Mouse (Mus musculus): ENCODE measurements around the gene Pakap. TPM values are rescaled to one million over a fixed set of nuclear protein-coding genes. Genes with fewer than 3 reads are reported as not detected.
A peak's percentile ranks its signal among the peaks of the same experiment; 100 is the strongest.

Pakap gene
- total and polyA plus RNA-seq, 2 experiments, result 0.06 to 0.18 TPM

GRCm38 (mm10) chr4:57920522-57920921 is 352.5 kb downstream of the Pakap start:
- TF ChIP-seq POLR2A (IDR thresholded peaks at IDR 0.05; ENCODE audit: extremely low read depth, insufficient read depth, low read length) (no peak), CTCF (IDR thresholded peaks at IDR 0.05; ENCODE audit: low read depth, low read length) (no peak)
- H3K27ac ChIP-seq (replicated peaks; ENCODE audit: insufficient read depth, low read depth, low read length), result no peak overlapping the region
- DNase-seq (ENCODE audit: extremely low read depth, low read depth, low spot score), result no peak
- no peak overlapping the region for H3K4me3 ChIP-seq (ENCODE audit: insufficient read depth, low read depth, low read length)
- peaks cover 9% of the 10 kb centered on the region for H3K4me1 ChIP-seq (ENCODE audit: control insufficient read depth, insufficient read depth, low read length)
- WGBS, result 95% methylated on average over 1 of the region's 1 CpGs
- H3K9ac ChIP-seq (ENCODE audit: low read depth, low read length), result no peak overlapping the region
- H3K36me3 ChIP-seq (ENCODE audit: control insufficient read depth, insufficient read depth, low read length), result no peaks in the 10 kb centered on the region
- H3K79me2 ChIP-seq (ENCODE audit: control insufficient read depth, insufficient read depth, low read length), result no peaks in the 10 kb centered on the region
- H3K27me3 ChIP-seq (ENCODE audit: control insufficient read depth, insufficient read depth, low read length), result no peaks in the 10 kb centered on the region

GRCm38 (mm10) chr4:57922171-57922570 is 354.2 kb downstream of the Pakap start:
- WGBS, result 75% methylated on average over 5 of the region's 5 CpGs
- DNase-seq (ENCODE audit: extremely low read depth, low read depth, low spot score), result no peak

GRCm38 (mm10) chr4:57924556-57925071 is 356.6 kb downstream of the Pakap start:
- TF ChIP-seq CTCF (IDR thresholded peaks at IDR 0.05; ENCODE audit: low read depth, low read length), result no peak
- TF ChIP-seq POLR2A (IDR thresholded peaks at IDR 0.05; ENCODE audit: extremely low read depth, insufficient read depth, low read length), result no peak
- Histone ChIP-seq H3K36me3 (ENCODE audit: control insufficient read depth, insufficient read depth, low read length) (no peaks in the 10 kb centered on the region), H3K27me3 (ENCODE audit: control insufficient read depth, insufficient read depth, low read length) (no peaks in the 10 kb centered on the region), H3K4me1 (ENCODE audit: control insufficient read depth, insufficient read depth, low read length) (peaks cover 2% of the 10 kb centered on the region; the same call in 1 of the 2 replicates), H3K27ac (replicated peaks; ENCODE audit: insufficient read depth, low read depth, low read length) (no peak overlapping the region), H3K4me3 (ENCODE audit: insufficient read depth, low read depth, low read length) (no peak overlapping the region), H3K9ac (ENCODE audit: low read depth, low read length) (no peak overlapping the region), H3K79me2 (ENCODE audit: control insufficient read depth, insufficient read depth, low read length) (no peaks in the 10 kb centered on the region)
- DNase-seq (ENCODE audit: extremely low read depth, low read depth, low spot score), result no peak
- WGBS, result 88% methylated on average over 6 of the region's 6 CpGs

More at GRCm38 (mm10) chr4:57922171-57922570, 354.2 kb downstream of the Pakap start:
- TF ChIP-seq POLR2A (IDR thresholded peaks at IDR 0.05; ENCODE audit: extremely low read depth, insufficient read depth, low read length) (no peak), CTCF (IDR thresholded peaks at IDR 0.05; ENCODE audit: low read depth, low read length) (no peak)
- Histone ChIP-seq H3K4me1 (ENCODE audit: control insufficient read depth, insufficient read depth, low read length) (peaks cover 8% of the 10 kb centered on the region), H3K36me3 (ENCODE audit: control insufficient read depth, insufficient read depth, low read length) (no peaks in the 10 kb centered on the region), H3K79me2 (ENCODE audit: control insufficient read depth, insufficient read depth, low read length) (no peaks in the 10 kb centered on the region), H3K4me3 (ENCODE audit: insufficient read depth, low read depth, low read length) (no peak overlapping the region), H3K9ac (ENCODE audit: low read depth, low read length) (no peak overlapping the region), H3K27ac (replicated peaks; ENCODE audit: insufficient read depth, low read depth, low read length) (no peak overlapping the region), H3K27me3 (ENCODE audit: control insufficient read depth, insufficient read depth, low read length) (no peaks in the 10 kb centered on the region)

GRCm38 (mm10) chr4:57927464-57928205 is 359.7 kb downstream of the Pakap start:
- TF ChIP-seq POLR2A (IDR thresholded peaks at IDR 0.05; ENCODE audit: extremely low read depth, insufficient read depth, low read length), result no peak
- TF ChIP-seq CTCF (IDR thresholded peaks at IDR 0.05; ENCODE audit: low read depth, low read length), result peak; percentile 32; the same call in 1 of the 2 replicates
- H3K27me3 ChIP-seq (ENCODE audit: control insufficient read depth, insufficient read depth, low read length), result no peaks in the 10 kb centered on the region
- H3K27ac ChIP-seq (replicated peaks; ENCODE audit: insufficient read depth, low read depth, low read length), result no peak overlapping the region
- no peaks in the 10 kb centered on the region for H3K79me2 ChIP-seq (ENCODE audit: control insufficient read depth, insufficient read depth, low read length)
- peak; percentile 69 for DNase-seq (ENCODE audit: extremely low read depth, low read depth, low spot score)
- H3K4me3 ChIP-seq (ENCODE audit: insufficient read depth, low read depth, low read length), result no peak overlapping the region
- 14% methylated on average over 3 of the region's 3 CpGs for WGBS
- H3K4me1 ChIP-seq (ENCODE audit: control insufficient read depth, insufficient read depth, low read length), result peaks cover 11% of the 10 kb centered on the region
- no peak overlapping the region for H3K9ac ChIP-seq (ENCODE audit: low read depth, low read length)
- no peaks in the 10 kb centered on the region for H3K36me3 ChIP-seq (ENCODE audit: control insufficient read depth, insufficient read depth, low read length)

GRCm38 (mm10) chr4:57930559-57931170 is 362.7 kb downstream of the Pakap start:
- DNase-seq (ENCODE audit: extremely low read depth, low read depth, low spot score), result peak; percentile 71
- H3K4me1 ChIP-seq (ENCODE audit: control insufficient read depth, insufficient read depth, low read length), result peaks cover 11% of the 10 kb centered on the region
- no peaks in the 10 kb centered on the region for H3K79me2 ChIP-seq (ENCODE audit: control insufficient read depth, insufficient read depth, low read length)
- no peaks in the 10 kb centered on the region for H3K36me3 ChIP-seq (ENCODE audit: control insufficient read depth, insufficient read depth, low read length)
- WGBS, result 27% methylated on average over 5 of the region's 5 CpGs
- no peak overlapping the region for H3K4me3 ChIP-seq (ENCODE audit: insufficient read depth, low read depth, low read length)
- no peak overlapping the region for H3K9ac ChIP-seq (ENCODE audit: low read depth, low read length)
- no peaks in the 10 kb centered on the region for H3K27me3 ChIP-seq (ENCODE audit: control insufficient read depth, insufficient read depth, low read length)
- peak overlapping the region; percentile 4; the same call in 1 of the 2 replicates for H3K27ac ChIP-seq (replicated peaks; ENCODE audit: insufficient read depth, low read depth, low read length)
- TF ChIP-seq POLR2A (IDR thresholded peaks at IDR 0.05; ENCODE audit: extremely low read depth, insufficient read depth, low read length) (no peak), CTCF (IDR thresholded peaks at IDR 0.05; ENCODE audit: low read depth, low read length) (no peak)

Measured in liver, adult 2 months (tissue).